8 mouse cellular contexts compared by ENCODE assay signal in genomic region chr10:128548051-128548791, GRCm38 (mm10). TPM values are rescaled to one million over a fixed set of nuclear protein-coding genes. Genes with fewer than 3 reads are reported as not detected.
DNase-seq lines count a peak whose midpoint lies in the region; ATAC-seq and TF ChIP-seq lines count a peak whose summit lies in the region.
"Not testable (repeated sequence)": the region's sequence is repeated elsewhere in the genome, so short reads cannot be mapped to it uniquely, and the experiment has no call there.

No protein-coding gene starts in this region.

- not testable (repeated sequence) for TF ChIP-seq EP300 in MEL (IDR thresholded peaks at IDR 0.05; ENCODE audit: low read depth in 1 of 2, low read length in 2 of 2)

- peak overlapping the region; percentile 100 for H3K9ac ChIP-seq in MEL (ENCODE audit: control insufficient read depth, low read depth, low read length, poor library complexity, severe bottlenecking)
- H3K9ac ChIP-seq in hindbrain, embryonic 16.5 days (ENCODE audit: low read depth, low read length): peak overlapping the region; percentile 83
- peak overlapping the region; percentile 95 for H3K9ac ChIP-seq in limb, embryonic 11.5 days (ENCODE audit: low read length)
- H3K9ac ChIP-seq in lung, embryonic 16.5 days (ENCODE audit: low read length): peak overlapping the region; percentile 94
- peak overlapping the region; percentile 76 for H3K9ac ChIP-seq in neural tube, embryonic 12.5 days

- peak overlapping the region; percentile 54 to 96 for H3K4me3 ChIP-seq in MEL (ENCODE audit: control insufficient read depth in 1 of 2, insufficient read depth in 1 of 2, low read depth in 2 of 2, low read length in 2 of 2)
- H3K4me3 ChIP-seq in embryonic facial prominence, embryonic 10.5 days: peak overlapping the region; percentile 88
- H3K4me3 ChIP-seq in hindbrain, embryonic 16.5 days (ENCODE audit: low read length): peak overlapping the region; percentile 49
- peak overlapping the region; percentile 69 for H3K4me3 ChIP-seq in limb, embryonic 11.5 days (ENCODE audit: low read depth, low read length)
- H3K4me3 ChIP-seq in lung, embryonic 16.5 days (ENCODE audit: low read length): peak overlapping the region; percentile 88
- H3K4me3 ChIP-seq in neural tube, embryonic 12.5 days: peak overlapping the region; percentile 55

- not testable (repeated sequence) for H3K27me3 ChIP-seq in MEL (ENCODE audit: control insufficient read depth in 1 of 2, insufficient read depth in 2 of 2, low read length in 2 of 2); embryonic facial prominence, embryonic 10.5 days (replicated peaks; ENCODE audit: low read depth, poor library complexity, severe bottlenecking); hindbrain, embryonic 16.5 days (replicated peaks; ENCODE audit: control insufficient read depth, insufficient read depth, low read length); limb, embryonic 11.5 days (ENCODE audit: control insufficient read depth, insufficient read depth, low read length); lung, embryonic 16.5 days (ENCODE audit: control insufficient read depth, insufficient read depth, low read depth, low read length); neural tube, embryonic 12.5 days (replicated peaks)

- TF ChIP-seq CTCF in MEL (IDR thresholded peaks at IDR 0.05 in 2 of 3, conservative IDR thresholded peaks at IDR 0.05 in 1 of 3; ENCODE audit: control insufficient read depth in 1 of 3, insufficient read depth in 1 of 3, low read depth in 2 of 3, low read length in 3 of 3, poor library complexity in 1 of 3, severe bottlenecking in 1 of 3): not testable (repeated sequence)

- peak; percentile 59 for DNase-seq in MEL (ENCODE audit: low read depth, low spot score)
- not testable (repeated sequence) for DNase-seq in embryonic facial prominence, embryonic 10.5 days (ENCODE audit: low spot score); limb, embryonic 11.5 days (ENCODE audit: low spot score)
- peak; percentile 91 for DNase-seq in heart, adult 11 months
- DNase-seq in thymus, postnatal 14 days: peak; percentile 33

- H3K36me3 ChIP-seq in MEL (ENCODE audit: control insufficient read depth in 1 of 2, insufficient read depth in 2 of 2, low read length in 2 of 2): not testable (repeated sequence)
- peaks cover 32% of the 10 kb centered on the region for H3K36me3 ChIP-seq in embryonic facial prominence, embryonic 10.5 days (replicated peaks)
- H3K36me3 ChIP-seq in hindbrain, embryonic 16.5 days (ENCODE audit: control insufficient read depth, insufficient read depth, low read length): peaks cover 19% of the 10 kb centered on the region
- peaks cover 17% of the 10 kb centered on the region for H3K36me3 ChIP-seq in limb, embryonic 11.5 days (ENCODE audit: control insufficient read depth, insufficient read depth, low read length)
- peaks cover 16% of the 10 kb centered on the region for H3K36me3 ChIP-seq in lung, embryonic 16.5 days (ENCODE audit: control insufficient read depth, insufficient read depth, low read length)
- H3K36me3 ChIP-seq in neural tube, embryonic 12.5 days: peaks cover 24% of the 10 kb centered on the region

- peaks cover 18% of the 10 kb centered on the region for H3K79me2 ChIP-seq in MEL (ENCODE audit: control insufficient read depth, insufficient read depth, low read length, poor library complexity)

- H3K9me3 ChIP-seq in MEL (replicated peaks; ENCODE audit: insufficient read depth, low read length); embryonic facial prominence, embryonic 10.5 days; hindbrain, embryonic 16.5 days (ENCODE audit: control insufficient read depth, low read length); limb, embryonic 11.5 days (ENCODE audit: control insufficient read depth, low read length); lung, embryonic 16.5 days (ENCODE audit: control insufficient read depth, low read length); neural tube, embryonic 12.5 days: not testable (repeated sequence)

- WGBS in embryonic facial prominence, embryonic 10.5 days: under 1% methylated on average over 30 of the region's 30 CpGs
- WGBS in hindbrain, embryonic 16.5 days: under 1% methylated on average over 21 of the region's 30 CpGs
- under 1% methylated on average over 27 of the region's 30 CpGs for WGBS in limb, embryonic 11.5 days
- WGBS in lung, embryonic 16.5 days: under 1% methylated on average over 28 of the region's 30 CpGs
- WGBS in neural tube, embryonic 12.5 days: under 1% methylated on average over 30 of the region's 30 CpGs

- ATAC-seq in hindbrain, embryonic 16.5 days; limb, embryonic 11.5 days (ENCODE audit: insufficient number of reproducible peaks, low FRiP score, low TSS enrichment, low read depth); lung, embryonic 16.5 days (ENCODE audit: low read depth); neural tube, embryonic 12.5 days (ENCODE audit: low FRiP score, low read depth): not testable (repeated sequence)

- H3K4me2 ChIP-seq in hindbrain, embryonic 16.5 days (ENCODE audit: low read length): peak overlapping the region; percentile 64
- H3K4me2 ChIP-seq in limb, embryonic 11.5 days (ENCODE audit: low read depth, severe bottlenecking): peak overlapping the region; percentile 80
- peak overlapping the region; percentile 91 for H3K4me2 ChIP-seq in lung, embryonic 16.5 days (ENCODE audit: low read depth, low read length)
- H3K4me2 ChIP-seq in neural tube, embryonic 12.5 days (replicated peaks): peak overlapping the region; percentile 71

- H3K27ac ChIP-seq in MEL (ENCODE audit: control insufficient read depth, low read depth, low read length): peak overlapping the region; percentile 97
- peak overlapping the region; percentile 97 for H3K27ac ChIP-seq in embryonic facial prominence, embryonic 10.5 days (replicated peaks)
- peak overlapping the region; percentile 92 for H3K27ac ChIP-seq in hindbrain, embryonic 16.5 days (ENCODE audit: low read depth, low read length)
- peak overlapping the region; percentile 89 for H3K27ac ChIP-seq in limb, embryonic 11.5 days (replicated peaks; ENCODE audit: low read depth, low read length)
- peak overlapping the region; percentile 97 for H3K27ac ChIP-seq in lung, embryonic 16.5 days (ENCODE audit: low read length)
- peak overlapping the region; percentile 85 for H3K27ac ChIP-seq in neural tube, embryonic 12.5 days

- peaks cover 0 to 16% of the 10 kb centered on the region in 2 experiments; a peak in 2 of 4 replicates for H3K4me1 ChIP-seq in MEL (ENCODE audit: control insufficient read depth in 1 of 2, insufficient read depth in 2 of 2, low read length in 2 of 2)
- H3K4me1 ChIP-seq in embryonic facial prominence, embryonic 10.5 days: peaks cover 33% of the 10 kb centered on the region
- not testable (repeated sequence) for H3K4me1 ChIP-seq in hindbrain, embryonic 16.5 days (ENCODE audit: control insufficient read depth, insufficient read depth, low read depth, low read length); limb, embryonic 11.5 days (ENCODE audit: control insufficient read depth, insufficient read depth, low read length)
- peaks cover 10% of the 10 kb centered on the region for H3K4me1 ChIP-seq in lung, embryonic 16.5 days (replicated peaks; ENCODE audit: control insufficient read depth, insufficient read depth, low read length)
- H3K4me1 ChIP-seq in neural tube, embryonic 12.5 days: peaks cover 12% of the 10 kb centered on the region; the same call in 1 of the 2 replicates

- TF ChIP-seq RAD21 in MEL (IDR thresholded peaks at IDR 0.05; ENCODE audit: low read depth, low read length): not testable (repeated sequence)

- peak in 1 of 2 experiments; percentile 1; a peak in 2 of 4 replicates for TF ChIP-seq POLR2A in MEL (IDR thresholded peaks at IDR 0.05; ENCODE audit: control insufficient read depth in 1 of 2, insufficient read depth in 1 of 2, low read depth in 1 of 2, low read length in 2 of 2, poor library complexity in 1 of 2)

RNA-seq across cellular contexts. Expression of gene Zc3h10, which starts 0.6 kb away (rescaled TPM):
- 14.2 and 14.6 TPM in 2 replicates for total RNA-seq in MEL (2012; rRNA removed)
- polyA plus RNA-seq in MEL (2012; ENCODE audit: insufficient read depth in 1 of 2, insufficient read length in 2 of 2, low read depth in 1 of 2, low replicate concordance in 2 of 2, missing spikeins in 1 of 2): 10 to 100 TPM in 1 of 2 experiments, not detected in 1; 17.3 TPM
- polyA plus RNA-seq in embryonic facial prominence, embryonic 10.5 days (2016; fragmentation: Nextera tagmentation; extraction: Ambion mirVana): 15.9 and 17.4 TPM in 2 replicates
- 16.7 and 17.0 TPM in 2 replicates for polyA plus RNA-seq in hindbrain, embryonic 16.5 days (2015; fragmentation: Nextera tagmentation; extraction: Ambion mirVana)
- 15.3 and 19.4 TPM in 2 replicates for polyA plus RNA-seq in limb, embryonic 11.5 days (2014; fragmentation: Nextera tagmentation; extraction: Ambion mirVana)
- polyA plus RNA-seq in lung, embryonic 16.5 days (2015; fragmentation: Nextera tagmentation; extraction: Ambion mirVana): 10.9 and 11.9 TPM in 2 replicates
- polyA plus RNA-seq in neural tube, embryonic 12.5 days (2016; fragmentation: Nextera tagmentation; extraction: Ambion mirVana): 18.9 and 20.3 TPM in 2 replicates

RNA-seq across cellular contexts. Expression of gene Rpl41, which starts 0.9 kb away (rescaled TPM):
- total RNA-seq in MEL (2012; rRNA removed): 6,649 and 6,931 TPM in 2 replicates
- over 10,000 TPM in 1 of 2 experiments, 100 to 1,000 TPM in 1; 274 to 10,905 TPM for polyA plus RNA-seq in MEL (2012; ENCODE audit: insufficient read depth in 1 of 2, insufficient read length in 2 of 2, low read depth in 1 of 2, low replicate concordance in 2 of 2, missing spikeins in 1 of 2)
- 3,494 and 3,561 TPM in 2 replicates for polyA plus RNA-seq in embryonic facial prominence, embryonic 10.5 days (2016; fragmentation: Nextera tagmentation; extraction: Ambion mirVana)
- polyA plus RNA-seq in hindbrain, embryonic 16.5 days (2015; fragmentation: Nextera tagmentation; extraction: Ambion mirVana): 2,004 and 2,091 TPM in 2 replicates
- polyA plus RNA-seq in limb, embryonic 11.5 days (2014; fragmentation: Nextera tagmentation; extraction: Ambion mirVana): 4,010 and 4,046 TPM in 2 replicates
- 4,142 and 4,423 TPM in 2 replicates for polyA plus RNA-seq in lung, embryonic 16.5 days (2015; fragmentation: Nextera tagmentation; extraction: Ambion mirVana)
- 2,521 and 2,605 TPM in 2 replicates for polyA plus RNA-seq in neural tube, embryonic 12.5 days (2016; fragmentation: Nextera tagmentation; extraction: Ambion mirVana)

RNA-seq across cellular contexts. Expression of gene Pa2g4, which starts 17.6 kb away (rescaled TPM):
- 232 and 235 TPM in 2 replicates for total RNA-seq in MEL (2012; rRNA removed)
- 100 to 1,000 TPM; 298 to 663 TPM for polyA plus RNA-seq in MEL (2012; ENCODE audit: insufficient read depth in 1 of 2, insufficient read length in 2 of 2, low read depth in 1 of 2, low replicate concordance in 2 of 2, missing spikeins in 1 of 2)
- 274 and 287 TPM in 2 replicates for polyA plus RNA-seq in embryonic facial prominence, embryonic 10.5 days (2016; fragmentation: Nextera tagmentation; extraction: Ambion mirVana)
- polyA plus RNA-seq in hindbrain, embryonic 16.5 days (2015; fragmentation: Nextera tagmentation; extraction: Ambion mirVana): 128 and 130 TPM in 2 replicates
- polyA plus RNA-seq in limb, embryonic 11.5 days (2014; fragmentation: Nextera tagmentation; extraction: Ambion mirVana): 274 and 289 TPM in 2 replicates
- 161 and 167 TPM in 2 replicates for polyA plus RNA-seq in lung, embryonic 16.5 days (2015; fragmentation: Nextera tagmentation; extraction: Ambion mirVana)
- 155 and 156 TPM in 2 replicates for polyA plus RNA-seq in neural tube, embryonic 12.5 days (2016; fragmentation: Nextera tagmentation; extraction: Ambion mirVana)

RNA-seq across cellular contexts. Expression of gene Esyt1, which starts 22.6 kb away (rescaled TPM):
- total RNA-seq in MEL (2012; rRNA removed): 35.1 and 35.9 TPM in 2 replicates
- 10 to 100 TPM; 53.4 to 57.0 TPM for polyA plus RNA-seq in MEL (2012; ENCODE audit: insufficient read depth in 1 of 2, insufficient read length in 2 of 2, low read depth in 1 of 2, low replicate concordance in 2 of 2, missing spikeins in 1 of 2)
- 11.9 and 13.6 TPM in 2 replicates for polyA plus RNA-seq in embryonic facial prominence, embryonic 10.5 days (2016; fragmentation: Nextera tagmentation; extraction: Ambion mirVana)
- 13.5 and 16.6 TPM in 2 replicates for polyA plus RNA-seq in hindbrain, embryonic 16.5 days (2015; fragmentation: Nextera tagmentation; extraction: Ambion mirVana)
- polyA plus RNA-seq in limb, embryonic 11.5 days (2014; fragmentation: Nextera tagmentation; extraction: Ambion mirVana): 7.6 and 8.9 TPM in 2 replicates
- polyA plus RNA-seq in lung, embryonic 16.5 days (2015; fragmentation: Nextera tagmentation; extraction: Ambion mirVana): 32.5 and 34.4 TPM in 2 replicates
- polyA plus RNA-seq in neural tube, embryonic 12.5 days (2016; fragmentation: Nextera tagmentation; extraction: Ambion mirVana): 38.3 and 45.3 TPM in 2 replicates

RNA-seq across cellular contexts. Expression of gene Erbb3, which starts 41.2 kb away (rescaled TPM):
- 0.39 and 0.42 TPM in 2 replicates for total RNA-seq in MEL (2012; rRNA removed)
- under 1 TPM in 1 of 2 experiments, not detected in 1; 0.29 TPM for polyA plus RNA-seq in MEL (2012; ENCODE audit: insufficient read depth in 1 of 2, insufficient read length in 2 of 2, low read depth in 1 of 2, low replicate concordance in 2 of 2, missing spikeins in 1 of 2)
- polyA plus RNA-seq in embryonic facial prominence, embryonic 10.5 days (2016; fragmentation: Nextera tagmentation; extraction: Ambion mirVana): 11.9 and 12.2 TPM in 2 replicates
- 1.3 and 1.6 TPM in 2 replicates for polyA plus RNA-seq in hindbrain, embryonic 16.5 days (2015; fragmentation: Nextera tagmentation; extraction: Ambion mirVana)
- polyA plus RNA-seq in limb, embryonic 11.5 days (2014; fragmentation: Nextera tagmentation; extraction: Ambion mirVana): 7.6 and 8.1 TPM in 2 replicates
- polyA plus RNA-seq in lung, embryonic 16.5 days (2015; fragmentation: Nextera tagmentation; extraction: Ambion mirVana): 26.9 and 27.6 TPM in 2 replicates
- 14.6 and 16.0 TPM in 2 replicates for polyA plus RNA-seq in neural tube, embryonic 12.5 days (2016; fragmentation: Nextera tagmentation; extraction: Ambion mirVana)
